Mouse (Mus musculus) liver, embryonic 11.5 days (tissue): ENCODE results near the gene Stpg3. TPM values are rescaled to one million over a fixed set of nuclear protein-coding genes. Genes with fewer than 3 reads are reported as not detected.
A peak's percentile ranks its signal among the peaks of the same experiment; 100 is the strongest.

ENCODE experiments used
- ATAC-seq: fragments of 200-750 bp; cut with Nextera tagmentation; replicated peaks from 2 replicates; pipeline ENCODE4 v1.8.0; 2017; ENCODE audit warnings: moderate number of reproducible peaks, mild to moderate bottlenecking, moderate TSS enrichment, moderate library complexity; ENCODE audit not compliant: low FRiP score
- DNase-seq: peaks from one replicate; pipeline ENCODE4 v3.0.0-alpha.2; 2017; ENCODE audit warnings: low spot score
- H3K27ac ChIP-seq: fragments of 300-500 bp; sonication (generic); 2 replicates; pipeline ENCODE4 v1.5.1; 2014; ENCODE audit warnings: mild to moderate bottlenecking, low read depth, low read length, control low read depth
- H3K27me3 ChIP-seq: fragments of 300-500 bp; sonication (generic); replicated peaks from 2 replicates; pipeline ENCODE4 v1.6.1; 2014; ENCODE audit warnings: low read length, mixed read lengths; ENCODE audit not compliant: control insufficient read depth, insufficient read depth
- H3K36me3 ChIP-seq: fragments of 300-500 bp; sonication (generic); 2 replicates; pipeline ENCODE4 v1.6.1; 2014; ENCODE audit warnings: mild to moderate bottlenecking, low read length, moderate library complexity, mixed read lengths; ENCODE audit not compliant: control insufficient read depth, insufficient read depth
- H3K4me1 ChIP-seq: fragments of 300-500 bp; sonication (generic); replicated peaks from 2 replicates; pipeline ENCODE4 v1.6.1; 2014; ENCODE audit warnings: low read length, mixed read lengths; ENCODE audit not compliant: control insufficient read depth, insufficient read depth
- H3K4me2 ChIP-seq: fragments of 300-500 bp; sonication (generic); 2 replicates; pipeline ENCODE4 v1.6.1; 2014; ENCODE audit warnings: mild to moderate bottlenecking, control low read depth, moderate library complexity
- H3K4me3 ChIP-seq: fragments of 300-500 bp; sonication (generic); 2 replicates; pipeline ENCODE4 v1.5.1; 2014; ENCODE audit warnings: low read depth, low read length, control low read depth
- H3K9ac ChIP-seq: fragments of 300-500 bp; sonication (generic); 2 replicates; pipeline ENCODE4 v1.6.1; 2014; ENCODE audit warnings: low read depth, low read length, control low read depth
- H3K9me3 ChIP-seq: fragments of 300-500 bp; sonication (generic); 2 replicates; pipeline ENCODE4 v1.6.1; 2016; ENCODE audit warnings: low read length, inconsistent platforms, mixed read lengths; ENCODE audit not compliant: control insufficient read depth
- WGBS: fragments of 180-500 bp; shearing (Covaris S2); extraction: QIAGEN DNeasy Blood & Tissue Kit; methylation state at CpG from one replicate; pipeline ENCODE4 v1.1.7; 2014; 5-methylcytosine and 5-hydroxymethylcytosine counted together
- polyA plus RNA-seq: library from polyadenylated mRNA; unstranded; fragments of >200 nt; fragmentation: Nextera tagmentation; extraction: Ambion mirVana; gene quantifications from 2 replicates; pipeline ENCODE4 v1.2.1, GENCODE M21; 2014

Gene Stpg3
- polyA plus RNA-seq, 1 experiment from 2014 or later = 0.29 TPM

DNA sequence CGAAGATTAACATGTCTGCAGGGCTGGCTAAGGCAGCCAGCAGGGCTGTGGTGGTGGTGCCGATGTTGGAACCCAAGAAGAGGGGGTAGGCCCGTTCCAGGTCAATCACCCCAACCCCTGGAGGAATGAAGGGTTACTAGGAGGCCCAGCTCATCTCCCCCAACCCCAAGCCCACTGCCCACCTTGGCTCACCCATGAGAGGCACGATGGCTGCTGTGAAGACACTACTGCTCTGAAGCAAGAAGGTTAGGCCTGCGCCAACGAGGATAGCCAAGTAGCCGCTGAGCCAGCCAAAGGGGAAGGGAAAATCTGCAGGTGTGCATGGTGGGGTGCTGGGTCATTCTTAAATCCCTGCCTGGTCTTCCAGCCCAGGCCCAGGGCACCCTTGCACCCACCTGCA, 16.1 kb upstream of the Stpg3 start:
- H3K9me3 ChIP-seq = no peaks in the 10 kb centered on the region
- WGBS = 83% methylated on average over 7 of the region's 7 CpGs
- peaks cover 19% of the 10 kb centered on the region for H3K4me1 ChIP-seq
- no peak overlapping the region for H3K4me3 ChIP-seq
- no peak overlapping the region for H3K27ac ChIP-seq
- no peaks in the 10 kb centered on the region for H3K36me3 ChIP-seq
- ATAC-seq = no peak
- DNase-seq = no peak
- H3K4me2 ChIP-seq = no peak overlapping the region
- no peaks in the 10 kb centered on the region; the same call in 1 of the 2 replicates for H3K27me3 ChIP-seq
- no peak overlapping the region for H3K9ac ChIP-seq

- Histone ChIP-seq H3K4me3 (no peak overlapping the region), H3K27ac (no peak overlapping the region), H3K4me2 (no peak overlapping the region), H3K36me3 (no peaks in the 10 kb centered on the region), H3K9me3 (no peaks in the 10 kb centered on the region), H3K4me1 (peaks cover 21% of the 10 kb centered on the region), H3K9ac (no peak overlapping the region), H3K27me3 (no peaks in the 10 kb centered on the region; the same call in 1 of the 2 replicates)
- 79% methylated on average over 5 of the region's 5 CpGs for WGBS
- DNase-seq = no peak
- ATAC-seq = no peak
These were observed 15.1 kb upstream of the Stpg3 start for GRCm38 (mm10) chr2:25229582-25229981.

DNA sequence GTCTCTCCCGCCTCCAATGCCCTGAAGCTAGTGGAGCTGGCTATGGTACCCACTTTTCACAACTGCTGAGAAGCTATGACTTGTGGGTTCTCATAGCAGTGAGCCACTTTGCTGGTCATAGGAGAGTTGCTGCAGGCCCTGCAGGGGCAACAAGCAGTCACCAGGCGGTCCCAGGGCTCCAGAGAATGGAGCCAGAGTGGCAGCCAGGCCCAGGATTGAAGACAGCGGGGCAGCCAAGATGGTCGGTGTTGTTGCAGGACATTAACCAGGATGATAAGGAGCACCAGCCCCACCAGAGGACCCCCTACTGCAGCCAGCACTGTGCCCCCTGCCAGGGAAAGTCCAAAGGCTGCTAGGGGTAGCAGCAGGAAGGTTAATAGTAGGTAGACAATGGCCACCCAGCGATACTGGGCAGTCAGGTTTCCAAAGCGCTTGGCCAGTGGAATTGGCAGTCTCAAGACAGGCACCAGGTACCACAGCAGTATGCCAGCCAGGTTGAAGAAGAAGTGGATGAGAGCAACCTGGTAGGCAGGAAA, 14.6 kb upstream of the Stpg3 start:
- Histone ChIP-seq H3K27me3 (no peaks in the 10 kb centered on the region; the same call in 1 of the 2 replicates), H3K4me1 (peaks cover 19% of the 10 kb centered on the region), H3K4me3 (peak overlapping the region; percentile 39; the same call in 1 of the 2 replicates), H3K9me3 (no peaks in the 10 kb centered on the region), H3K27ac (no peak overlapping the region), H3K4me2 (peak overlapping the region; percentile 64), H3K9ac (no peak overlapping the region; the same call in 1 of the 2 replicates), H3K36me3 (no peaks in the 10 kb centered on the region)
- ATAC-seq (no peak), DNase-seq (no peak)
- 69% methylated on average over 6 of the region's 6 CpGs for WGBS

DNA sequence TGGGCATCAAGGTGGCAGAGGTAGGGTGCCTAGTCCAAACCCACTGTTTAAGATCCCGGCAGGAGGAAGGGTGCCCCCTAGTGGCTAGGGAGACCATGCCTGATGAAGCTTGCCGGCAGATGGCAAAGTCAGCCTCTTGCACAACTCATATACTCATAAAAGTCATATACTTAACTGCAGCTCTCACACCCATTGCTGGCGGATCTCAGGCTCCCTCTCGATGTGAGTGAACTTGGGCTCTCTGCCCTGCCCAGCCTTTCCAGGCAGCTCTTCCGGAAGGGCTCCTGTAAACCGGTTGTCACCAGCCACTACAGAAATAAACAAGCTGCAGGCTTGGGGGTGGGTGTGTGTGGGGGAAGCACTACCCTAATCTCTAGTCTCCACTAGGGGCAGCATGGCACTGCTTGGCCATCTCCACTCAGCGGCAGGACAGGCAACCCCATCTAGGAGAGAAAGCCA, 14.0 kb upstream of the Stpg3 start:
- peaks cover 13% of the 10 kb centered on the region for H3K4me1 ChIP-seq
- peaks cover 1% of the 10 kb centered on the region; the same call in 1 of the 2 replicates for H3K36me3 ChIP-seq
- WGBS = under 1% methylated on average over 7 of the region's 7 CpGs
- H3K9me3 ChIP-seq = no peaks in the 10 kb centered on the region
- DNase-seq = peak; percentile 78
- H3K27me3 ChIP-seq = no peaks in the 10 kb centered on the region; the same call in 1 of the 2 replicates
- peak overlapping the region; percentile 36; the same call in 1 of the 2 replicates for H3K27ac ChIP-seq
- peak overlapping the region; percentile 39 for H3K4me3 ChIP-seq
- peak overlapping the region; percentile 62 for H3K9ac ChIP-seq
- peak overlapping the region; percentile 64 for H3K4me2 ChIP-seq
- peak; percentile 39 for ATAC-seq

GRCm38 (mm10) chr2:25227406-25227805, 13.0 kb upstream of the Stpg3 start:
- H3K9me3 ChIP-seq = no peaks in the 10 kb centered on the region
- DNase-seq (no peak), ATAC-seq (no peak)
- peaks cover 5% of the 10 kb centered on the region; the same call in 1 of the 2 replicates for H3K36me3 ChIP-seq
- 93% methylated on average over 4 of the region's 4 CpGs for WGBS
- H3K27ac ChIP-seq = no peak overlapping the region
- H3K27me3 ChIP-seq = no peaks in the 10 kb centered on the region; the same call in 1 of the 2 replicates
- H3K9ac ChIP-seq = no peak overlapping the region
- H3K4me2 ChIP-seq = no peak overlapping the region
- no peak overlapping the region for H3K4me3 ChIP-seq
- H3K4me1 ChIP-seq = peaks cover 6% of the 10 kb centered on the region

- 89% methylated on average over 5 of the region's 5 CpGs for WGBS
- Histone ChIP-seq H3K9ac (no peak overlapping the region), H3K27ac (no peak overlapping the region)
These were observed 12.4 kb upstream of the Stpg3 start for GRCm38 (mm10) chr2:25226864-25227263.

DNA sequence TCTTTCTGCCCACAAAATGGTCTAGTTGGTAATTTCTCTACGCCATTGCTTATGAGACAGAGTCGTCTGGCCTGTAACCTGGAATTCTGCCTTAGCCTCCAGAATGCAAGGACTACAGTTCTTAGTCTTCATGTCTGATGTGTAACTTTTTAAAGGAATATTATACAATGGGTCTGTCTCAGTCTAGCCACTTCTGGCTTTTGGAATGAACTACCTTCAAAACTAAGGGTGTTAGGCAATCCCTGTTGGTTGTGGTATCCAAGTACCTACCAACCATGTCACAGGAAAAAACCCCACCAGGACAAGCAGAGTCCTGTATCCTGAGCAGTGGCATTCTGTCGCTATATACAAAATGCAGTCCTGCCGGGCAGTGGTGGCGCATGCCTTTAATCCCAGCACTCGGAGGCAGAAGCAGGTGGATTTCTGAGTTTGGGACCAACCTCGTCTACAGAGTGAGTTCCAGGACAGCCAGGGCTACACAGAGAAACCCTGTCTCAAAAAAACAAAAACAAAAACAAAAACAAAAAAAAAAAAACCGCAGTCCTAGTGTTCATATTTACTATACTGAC, 11.5 kb upstream of the Stpg3 start:
- ATAC-seq (no peak), DNase-seq (no peak)
- H3K4me3 ChIP-seq = peak overlapping the region; percentile 82
- H3K9ac ChIP-seq = peak overlapping the region; percentile 74
- H3K36me3 ChIP-seq = peaks cover 9% of the 10 kb centered on the region
- H3K4me1 ChIP-seq = peaks cover 6% of the 10 kb centered on the region
- peak overlapping the region; percentile 95 for H3K27ac ChIP-seq
- H3K27me3 ChIP-seq = no peaks in the 10 kb centered on the region
- WGBS = 77% methylated on average over 8 of the region's 8 CpGs
- no peaks in the 10 kb centered on the region for H3K9me3 ChIP-seq
- H3K4me2 ChIP-seq = peak overlapping the region; percentile 68

More at GRCm38 (mm10) chr2:25226864-25227263, 12.4 kb upstream of the Stpg3 start:
- Histone ChIP-seq H3K4me2 (no peak overlapping the region), H3K36me3 (peaks cover 5% of the 10 kb centered on the region; the same call in 1 of the 2 replicates), H3K4me1 (peaks cover 6% of the 10 kb centered on the region), H3K27me3 (no peaks in the 10 kb centered on the region), H3K4me3 (no peak overlapping the region), H3K9me3 (no peaks in the 10 kb centered on the region)
- no peak for ATAC-seq
- no peak for DNase-seq

- 2% methylated on average over 40 of the region's 41 CpGs for WGBS
- Histone ChIP-seq H3K4me3 (peak overlapping the region; percentile 82), H3K4me2 (peak overlapping the region; percentile 68), H3K9ac (peak overlapping the region; percentile 74), H3K27ac (peak overlapping the region; percentile 95), H3K27me3 (no peaks in the 10 kb centered on the region), H3K9me3 (no peaks in the 10 kb centered on the region), H3K4me1 (peaks cover 6% of the 10 kb centered on the region), H3K36me3 (peaks cover 9% of the 10 kb centered on the region)
- DNase-seq (peak; percentile 96), ATAC-seq (peak; percentile 91)
These were observed 10.6 kb upstream of the Stpg3 start for GRCm38 (mm10) chr2:25224766-25225752.
